Mouse (Mus musculus) Patski (cell line): ENCODE results near the gene Tmem51. TPM values are rescaled to one million over a fixed set of nuclear protein-coding genes. Genes with fewer than 3 reads are reported as not detected.

ENCODE experiments used
- ATAC-seq: fragments of 100-300 bp; one replicate; pipeline ENCODE4 v1.8.0; 2021
- CTCF ChIA-PET: fragments of 350-600 bp; sonication (Branson Sonifier 250); formaldehyde crosslinking; loops from one replicate; lab custom pipeline; 2022; ENCODE audit warnings: inconsistent platforms; lab: Charles Lee
- POLR2A ChIA-PET: fragments of 350-600 bp; sonication (Branson Sonifier 250); formaldehyde crosslinking; loops from one replicate; lab custom pipeline; 2022; ENCODE audit warnings: antibody characterized with exemption, inconsistent platforms; lab: Charles Lee
- DNase-seq: peaks from one replicate; pipeline ENCODE4 v3.0.0-alpha.2; 2011; ENCODE audit warnings: low read depth, low spot score
- H3K27me3 ChIP-seq: fragments of 371-371 bp; one replicate; pipeline ENCODE4 v1.5.1; 2021
- CTCF ChIP-seq: fragments of 100-300 bp; IDR thresholded peaks from one replicate; pipeline ENCODE4 v1.5.1; 2021
- in situ Hi-C: fragments of 300-500 bp; cut with MboI; formaldehyde crosslinking; loops from 3 replicates; pipeline ENCODE4 v1.11.1; 2018; ENCODE audit warnings: low pct_unique_long_range_greater_than_20kb, mixed read lengths
- polyA plus RNA-seq: library from polyadenylated mRNA; unstranded; gene quantifications from one replicate; pipeline ENCODE4 v1.2.3, GENCODE M21; 2021

Tmem51 gene
- polyA plus RNA-seq, 1 experiment from 2014 or later: 10.3 TPM

- TF ChIP-seq CTCF: no peak
- H3K27me3 ChIP-seq: no peaks in the 10 kb centered on the region
- ATAC-seq: no peak
- ChIA-PET CTCF (no interaction called here), POLR2A (no interaction called here)
- no peak for DNase-seq
- in situ Hi-C loops: no loop called here
Measured at GRCm38 (mm10) chr4:142071243-142071991, 12.7 kb downstream of the Tmem51 start.

DNA sequence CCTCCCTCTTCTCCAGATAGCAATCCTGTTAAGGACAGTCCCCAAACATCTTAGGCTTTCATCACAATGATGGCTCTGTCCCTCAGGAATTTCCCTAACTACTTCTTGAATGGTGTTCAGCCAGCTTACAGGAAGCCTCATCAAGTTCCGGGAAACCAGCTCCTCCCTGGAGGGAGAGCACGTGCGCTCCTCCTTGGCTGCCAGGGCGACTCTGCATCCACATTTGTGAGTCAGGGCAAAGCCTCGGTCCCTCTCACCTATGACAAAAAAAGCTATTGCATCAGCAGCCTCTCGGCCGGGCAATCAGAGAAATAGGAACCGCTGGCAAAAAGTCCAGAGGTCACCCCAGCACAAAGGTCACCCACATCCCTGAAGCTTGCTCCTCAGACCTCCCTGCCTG is 13.3 kb downstream of the Tmem51 start:
- ATAC-seq (no peak), DNase-seq (no peak)
- CTCF ChIA-PET: no interaction called here
- POLR2A ChIA-PET: no interaction called here
- no peaks in the 10 kb centered on the region for H3K27me3 ChIP-seq
- in situ Hi-C loops: no loop called here
- no peak for TF ChIP-seq CTCF

GRCm38 (mm10) chr4:142068899-142069812 is 14.9 kb downstream of the Tmem51 start:
- no peak for ATAC-seq
- in situ Hi-C loops: no loop called here

DNA sequence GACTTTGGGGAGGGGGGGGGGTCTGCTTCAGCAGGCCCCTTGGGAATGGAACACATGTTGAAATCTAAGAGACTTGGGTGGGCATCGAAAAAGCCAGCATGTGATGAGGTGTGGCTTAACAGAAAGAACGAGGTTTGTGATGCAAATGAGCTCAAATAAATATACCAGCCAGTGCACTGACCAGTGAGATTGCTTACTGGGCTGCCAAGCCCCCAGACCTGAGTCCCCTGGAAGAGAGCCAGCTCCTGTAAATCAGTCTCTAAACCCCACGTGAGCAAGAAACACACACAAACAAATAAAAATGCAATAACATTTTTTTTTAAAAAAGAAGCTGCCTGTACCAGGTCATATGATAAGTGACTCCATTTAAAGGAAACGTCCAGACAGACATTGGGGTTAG is 17.5 kb downstream of the Tmem51 start:
- no peaks in the 10 kb centered on the region for H3K27me3 ChIP-seq
- ATAC-seq (no peak), DNase-seq (no peak)
- no peak for TF ChIP-seq CTCF
- ChIA-PET CTCF (no interaction called here), POLR2A (no interaction called here)
- in situ Hi-C loops: no loop called here

More at GRCm38 (mm10) chr4:142068899-142069812, 14.9 kb downstream of the Tmem51 start:
- POLR2A ChIA-PET: no interaction called here
- no peak for TF ChIP-seq CTCF
- DNase-seq: no peak
- CTCF ChIA-PET: no interaction called here
- no peaks in the 10 kb centered on the region for H3K27me3 ChIP-seq

DNA sequence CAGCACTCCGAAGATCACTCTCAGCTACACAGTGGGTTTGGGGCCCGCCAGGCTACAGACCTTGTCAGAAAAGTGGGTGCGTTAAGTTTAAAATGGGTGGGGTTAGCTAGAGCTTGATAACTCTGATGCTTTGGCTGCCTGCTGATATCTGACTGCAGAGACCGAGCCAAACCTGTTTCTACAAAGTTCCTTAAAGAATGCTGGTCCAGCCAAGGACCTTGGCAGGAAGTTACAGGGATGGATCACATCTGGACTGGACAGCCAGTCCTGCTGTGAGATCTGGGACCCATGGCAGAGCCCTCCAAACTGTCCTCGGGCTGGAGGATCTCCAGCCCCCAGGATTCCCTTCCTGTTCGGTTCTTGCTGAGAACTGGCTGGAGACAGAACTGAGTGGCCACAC is 18.3 kb downstream of the Tmem51 start:
- POLR2A ChIA-PET: no interaction called here
- ATAC-seq (no peak), DNase-seq (no peak)

GRCm38 (mm10) chr4:142065270-142065669 is 18.8 kb downstream of the Tmem51 start:
- in situ Hi-C loops: no loop called here
- H3K27me3 ChIP-seq: no peaks in the 10 kb centered on the region
- ChIA-PET POLR2A (no interaction called here), CTCF (no interaction called here)
- ATAC-seq (no peak), DNase-seq (no peak)
- no peak for TF ChIP-seq CTCF

More for the DNA sequence above, 18.3 kb downstream of the Tmem51 start:
- no peak for TF ChIP-seq CTCF
- CTCF ChIA-PET: no interaction called here
- in situ Hi-C loops: no loop called here
- no peaks in the 10 kb centered on the region for H3K27me3 ChIP-seq

- POLR2A ChIA-PET: no interaction called here
- ATAC-seq: no peak
- no peak for TF ChIP-seq CTCF
- no peak for DNase-seq
- no peaks in the 10 kb centered on the region for H3K27me3 ChIP-seq
- in situ Hi-C loops: no loop called here
- CTCF ChIA-PET: no interaction called here
Measured at GRCm38 (mm10) chr4:142064582-142065228, 19.4 kb downstream of the Tmem51 start.

GRCm38 (mm10) chr4:142063057-142063534 is 21.0 kb downstream of the Tmem51 start:
- no peak for TF ChIP-seq CTCF
- POLR2A ChIA-PET: interaction anchor here (0.6 kb wide), 1 partner anchor 712 kb away, joined by 3 read pairs; no protein-coding TSS in a partner anchor
- CTCF ChIA-PET: no interaction called here
- no peak for ATAC-seq
- H3K27me3 ChIP-seq: no peaks in the 10 kb centered on the region
- DNase-seq: no peak
- in situ Hi-C loops: no loop called here

GRCm38 (mm10) chr4:142061485-142062240 is 22.4 kb downstream of the Tmem51 start:
- ChIA-PET CTCF (no interaction called here), POLR2A (no interaction called here)
- in situ Hi-C loops: no loop called here
- DNase-seq: no peak
- TF ChIP-seq CTCF: no peak
- ATAC-seq: no peak
- no peaks in the 10 kb centered on the region for H3K27me3 ChIP-seq
